Mouse (Mus musculus) gastrocnemius, postnatal 10 days (tissue): ENCODE measurements at regions not wholly inside any gene's neighbourhood (a gene's known extent, or its start where the extent isn't known, plus 50 kb on each side); places are given as distances from the start of the nearest gene placed in this dataset.

Experiments used
- DNase-seq: peaks from one replicate; pipeline ENCODE4 v3.0.0; 2021; ENCODE audit warnings: mixed read lengths

- DNase-seq = peak; percentile 7
Measured at GRCm38 (mm10) chr19:15647313-15647712, 299.8 kb downstream of the Psat1 start.

- DNase-seq = no peak
Measured at GRCm38 (mm10) chr19:15644786-15645185, 302.4 kb downstream of the Psat1 start.

- DNase-seq = peak; percentile 51
Measured at GRCm38 (mm10) chr19:15617233-15617915, 329.8 kb downstream of the Psat1 start.

GRCm38 (mm10) chr19:15614648-15615561, 332.2 kb downstream of the Psat1 start:
- no peak for DNase-seq

GRCm38 (mm10) chr19:15611137-15611758, 335.9 kb downstream of the Psat1 start:
- no peak for DNase-seq

- DNase-seq = no peak
Measured at GRCm38 (mm10) chr19:15606440-15606839, 340.7 kb downstream of the Psat1 start.

- no peak for DNase-seq
Measured at GRCm38 (mm10) chr19:15592821-15593220, 354.3 kb downstream of the Psat1 start.

- no peak for DNase-seq
Measured at GRCm38 (mm10) chr19:15583782-15584693, 363.1 kb downstream of the Psat1 start.

- no peak for DNase-seq
Measured at GRCm38 (mm10) chr19:15583106-15583781, 363.9 kb downstream of the Psat1 start.

GRCm38 (mm10) chr19:15571204-15571603, 375.9 kb downstream of the Psat1 start:
- DNase-seq = no peak

GRCm38 (mm10) chr19:15561511-15561910, 385.6 kb downstream of the Psat1 start:
- no peak for DNase-seq

GRCm38 (mm10) chr19:15553953-15554352, 393.2 kb downstream of the Psat1 start:
- no peak for DNase-seq

- no peak for DNase-seq
Measured at GRCm38 (mm10) chr19:15517853-15518252, 429.3 kb downstream of the Psat1 start.

- no peak for DNase-seq
Measured at GRCm38 (mm10) chr19:15516566-15517305, 430.4 kb downstream of the Psat1 start.

GRCm38 (mm10) chr19:15513197-15513596, 433.9 kb downstream of the Psat1 start:
- no peak for DNase-seq

GRCm38 (mm10) chr19:15510395-15510794, 436.7 kb downstream of the Psat1 start:
- DNase-seq = no peak

GRCm38 (mm10) chr19:15502985-15503354, 444.2 kb downstream of the Psat1 start:
- DNase-seq = no peak

GRCm38 (mm10) chr19:15502315-15502984, 444.7 kb downstream of the Psat1 start:
- DNase-seq = no peak

GRCm38 (mm10) chr19:15495532-15495931, 451.6 kb downstream of the Psat1 start:
- DNase-seq = no peak

- DNase-seq = no peak
Measured at GRCm38 (mm10) chr19:15487576-15487975, 459.6 kb downstream of the Psat1 start.
